Mouse (Mus musculus) G1E (cell line): ENCODE results near the gene Cblb.

Experiments used
- CTCF ChIP-seq: IDR thresholded peaks from 2 replicates; pipeline ENCODE4 v1.5.1; 2012; ENCODE audit warnings: low read depth, low read length, inconsistent platforms, mixed read lengths
- GATA1 ChIP-seq: IDR thresholded peaks from 2 replicates; pipeline ENCODE4 v1.6.1; 2012; ENCODE audit warnings: borderline replicate concordance, low read length, inconsistent platforms, mixed read lengths
- TAL1 ChIP-seq: conservative IDR thresholded peaks from 2 replicates; pipeline ENCODE4 v1.6.1; 2012; ENCODE audit warnings: low read depth, low read length, inconsistent platforms, mixed read lengths

- no peak for TF ChIP-seq CTCF
- TF ChIP-seq GATA1: no peak
- TF ChIP-seq TAL1: no peak
Measured at GRCm38 (mm10) chr16:52071766-52072209, 40.8 kb downstream of the Cblb start.
